10 mouse cellular contexts compared by ENCODE assay signal in genomic region chr11:83461462-83462027, GRCm38 (mm10). TPM values are rescaled to one million over a fixed set of nuclear protein-coding genes. Genes with fewer than 3 reads are reported as not detected.
A peak's percentile ranks its signal among the peaks of the same experiment; 100 is the strongest.
DNase-seq lines count a peak whose midpoint lies in the region; ATAC-seq lines count a peak whose summit lies in the region.
"Had no signal": no experiment of that assay in that cellular context is flagged by ENCODE, and none has a peak within 500 bp of the region (broad histone marks: within the 10 kb centered on the region; RNA-seq: fewer than 3 reads in every experiment).

No protein-coding gene starts in this region.

- H3K4me3 ChIP-seq in limb, embryonic 12.5 days (replicated peaks), result peak overlapping the region; percentile 69; the same call in 1 of the 2 replicates
- no peak overlapping the region for H3K4me3 ChIP-seq in limb, embryonic 10.5 days
- H3K4me3 ChIP-seq in heart, embryonic 15.5 days, result peak overlapping the region; percentile 73

- peaks cover 48% of the 10 kb centered on the region for H3K27me3 ChIP-seq in limb, embryonic 12.5 days
- peaks cover 68% of the 10 kb centered on the region for H3K27me3 ChIP-seq in limb, embryonic 10.5 days (ENCODE audit: low read depth, poor library complexity, severe bottlenecking)
- peaks cover 32% of the 10 kb centered on the region for H3K27me3 ChIP-seq in heart, embryonic 15.5 days

- H3K27ac ChIP-seq in limb, embryonic 12.5 days, result no peak overlapping the region
- H3K27ac ChIP-seq in limb, embryonic 10.5 days, result no peak overlapping the region
- no peak overlapping the region for H3K27ac ChIP-seq in heart, embryonic 15.5 days

- peak; percentile 70 to 78 for DNase-seq in cerebellum, postnatal 10 days
- no peak for DNase-seq in cerebellum, adult 9-10 months
- no peak for DNase-seq in limb, embryonic 10.5 days (ENCODE audit: low spot score)
- DNase-seq in neural tube, embryonic 10.5 days (ENCODE audit: extremely low spot score, low spot score), result peak; percentile 13
- DNase-seq in spleen, adult 18-20 months, result no peak
- no peak for DNase-seq in natural killer cell, adult 2 months (ENCODE audit: low spot score in 2 of 2)

- H3K9ac ChIP-seq in limb, embryonic 12.5 days (replicated peaks), result no peak overlapping the region
- no peak overlapping the region for H3K9ac ChIP-seq in heart, embryonic 15.5 days

- peak overlapping the region; percentile 94 for H3K4me2 ChIP-seq in limb, embryonic 12.5 days
- H3K4me2 ChIP-seq in heart, embryonic 15.5 days, result peak overlapping the region; percentile 89

- H3K4me1 ChIP-seq in limb, embryonic 12.5 days (replicated peaks), result peaks cover 37% of the 10 kb centered on the region
- H3K4me1 ChIP-seq in limb, embryonic 10.5 days, result peaks cover 41% of the 10 kb centered on the region
- peaks cover 36% of the 10 kb centered on the region for H3K4me1 ChIP-seq in heart, embryonic 15.5 days (replicated peaks)

- no peaks in the 10 kb centered on the region for H3K36me3 ChIP-seq in limb, embryonic 12.5 days
- no peaks in the 10 kb centered on the region for H3K36me3 ChIP-seq in limb, embryonic 10.5 days
- no peaks in the 10 kb centered on the region for H3K36me3 ChIP-seq in heart, embryonic 15.5 days

- 67% methylated on average over 10 of the region's 10 CpGs for WGBS in limb, embryonic 12.5 days
- WGBS in limb, embryonic 10.5 days, result 68% methylated on average over 10 of the region's 10 CpGs
- WGBS in heart, embryonic 15.5 days, result 72% methylated on average over 10 of the region's 10 CpGs

- no peak for ATAC-seq in limb, embryonic 12.5 days (ENCODE audit: insufficient number of reproducible peaks, insufficient read depth, low FRiP score, low TSS enrichment, low read depth)
- ATAC-seq in heart, embryonic 15.5 days (replicated peaks; ENCODE audit: insufficient number of reproducible peaks, insufficient read depth, low FRiP score, low read depth), result no peak

- H3K9me3 ChIP-seq in limb, embryonic 12.5 days, result no peaks in the 10 kb centered on the region
- H3K9me3 ChIP-seq in limb, embryonic 10.5 days (replicated peaks), result no peaks in the 10 kb centered on the region
- H3K9me3 ChIP-seq in heart, embryonic 15.5 days (replicated peaks), result no peaks in the 10 kb centered on the region

RNA-seq across cellular contexts. Expression of gene Mmp28, which starts 1.3 kb away (rescaled TPM):
- polyA plus RNA-seq in limb, embryonic 12.5 days (2016; fragmentation: Nextera tagmentation; extraction: Ambion mirVana), result 4.2 and 4.5 TPM in 2 replicates
- 0.75 and 2.3 TPM in 2 replicates for polyA plus RNA-seq in limb, embryonic 10.5 days (2016; fragmentation: Nextera tagmentation; extraction: Ambion mirVana)
- 3.8 and 4.0 TPM in 2 replicates for polyA plus RNA-seq in heart, embryonic 15.5 days (2015; fragmentation: Nextera tagmentation; extraction: Ambion mirVana)

RNA-seq across cellular contexts. Expression of gene Taf15, which starts 11.3 kb away (rescaled TPM):
- polyA plus RNA-seq in limb, embryonic 12.5 days (2016; fragmentation: Nextera tagmentation; extraction: Ambion mirVana), result 12.0 and 18.6 TPM in 2 replicates
- 11.3 and 11.9 TPM in 2 replicates for polyA plus RNA-seq in limb, embryonic 10.5 days (2016; fragmentation: Nextera tagmentation; extraction: Ambion mirVana)
- polyA plus RNA-seq in heart, embryonic 15.5 days (2015; fragmentation: Nextera tagmentation; extraction: Ambion mirVana), result 8.8 and 10.5 TPM in 2 replicates

RNA-seq across cellular contexts. Expression of gene 1700020L24Rik, which starts 24.1 kb away (rescaled TPM):
- polyA plus RNA-seq in limb, embryonic 12.5 days (2016; fragmentation: Nextera tagmentation; extraction: Ambion mirVana), result 0.44 TPM in 1 of 2 replicates, not detected in the other
- polyA plus RNA-seq in limb, embryonic 10.5 days (2016; fragmentation: Nextera tagmentation; extraction: Ambion mirVana), result 0.31 TPM in 1 of 2 replicates, not detected in the other
- polyA plus RNA-seq in heart, embryonic 15.5 days (2015; fragmentation: Nextera tagmentation; extraction: Ambion mirVana), result 0.82 and 1.4 TPM in 2 replicates

RNA-seq across cellular contexts. Expression of gene Gas2l2, which starts 32.3 kb away (rescaled TPM):
- not detected in 2 replicates for polyA plus RNA-seq in limb, embryonic 12.5 days (2016; fragmentation: Nextera tagmentation; extraction: Ambion mirVana)
- polyA plus RNA-seq in limb, embryonic 10.5 days (2016; fragmentation: Nextera tagmentation; extraction: Ambion mirVana), result not detected in 2 replicates
- polyA plus RNA-seq in heart, embryonic 15.5 days (2015; fragmentation: Nextera tagmentation; extraction: Ambion mirVana), result 0.11 and 0.13 TPM in 2 replicates
- polyA plus RNA-seq: C2C12; forebrain, embryonic 11.5 days had no signal

RNA-seq across cellular contexts. Expression of gene Rasl10b, which starts 52.6 kb away (rescaled TPM):
- 3.4 and 3.6 TPM in 2 replicates for polyA plus RNA-seq in limb, embryonic 12.5 days (2016; fragmentation: Nextera tagmentation; extraction: Ambion mirVana)
- polyA plus RNA-seq in limb, embryonic 10.5 days (2016; fragmentation: Nextera tagmentation; extraction: Ambion mirVana), result 1.5 and 1.6 TPM in 2 replicates
- polyA plus RNA-seq in heart, embryonic 15.5 days (2015; fragmentation: Nextera tagmentation; extraction: Ambion mirVana), result 8.1 and 9.7 TPM in 2 replicates

Comparison
In these comparisons a context has a peak if more than half of its experiments do, and no peak if none do; other contexts are left out.
1. DNase-seq: peak in cerebellum, postnatal 10 days (2 of 2) and neural tube, embryonic 10.5 days (single experiment); none in cerebellum, adult 9-10 months (single experiment), limb, embryonic 10.5 days (single experiment), spleen, adult 18-20 months (0 of 2) and natural killer cell, adult 2 months (0 of 2).